Mouse (Mus musculus) testis, postnatal 14 days (tissue): ENCODE data around the gene Snupn.
"Not testable (repeated sequence)": the region's sequence is repeated elsewhere in the genome, so short reads cannot be mapped to it uniquely, and the experiment has no call there.

ENCODE experiments used
- DNase-seq: peaks from one replicate; pipeline ENCODE4 v3.0.0; 2021; ENCODE audit warnings: low spot score

The Snupn gene

DNA sequence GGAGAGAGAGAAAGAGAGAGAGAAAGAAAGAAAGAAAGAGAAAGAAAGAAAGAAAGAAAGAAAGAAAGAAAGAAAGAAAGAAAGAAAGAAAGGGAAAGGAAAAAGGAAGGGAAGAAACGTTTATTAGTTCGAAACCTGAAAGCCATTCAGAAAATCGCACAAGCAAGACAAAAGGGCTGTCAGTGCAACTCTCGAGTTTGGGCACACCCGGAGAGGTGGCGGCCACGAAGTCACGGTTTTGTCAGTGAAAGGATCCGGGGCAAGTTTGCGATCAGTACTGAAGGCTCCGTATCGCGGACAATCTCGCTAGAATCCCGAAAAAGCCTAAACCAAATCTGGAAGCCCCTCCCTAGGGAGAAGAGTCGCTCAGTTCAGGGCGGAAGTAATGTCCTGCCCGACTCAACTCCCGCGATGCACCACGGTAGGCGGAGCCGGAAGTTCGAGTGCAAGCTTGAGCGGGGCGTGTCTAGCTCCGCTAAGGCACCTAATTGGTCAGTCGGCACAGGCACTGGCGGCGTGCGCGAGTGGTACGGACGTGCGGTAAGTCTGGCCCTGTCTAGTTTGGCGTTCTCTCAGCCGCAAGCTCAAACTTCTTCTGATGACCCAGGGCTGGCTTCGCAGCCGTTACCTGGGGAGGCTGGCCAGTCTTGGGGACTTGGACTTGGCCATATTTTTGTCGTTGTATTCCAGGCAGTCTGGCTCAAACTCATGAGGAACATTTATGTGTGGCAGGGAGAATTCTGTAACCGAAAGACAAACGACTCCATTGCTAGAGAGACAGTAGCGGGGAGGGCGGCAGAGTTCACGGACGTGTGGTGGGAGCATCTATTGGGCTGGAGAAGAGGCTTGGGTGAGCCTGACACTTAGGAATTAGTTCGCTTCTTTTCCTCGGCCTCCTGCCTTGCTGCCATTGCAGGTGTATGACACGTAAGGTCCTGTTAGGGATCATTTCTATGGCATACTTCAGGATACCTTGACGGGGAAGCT, at the start of gene Snupn:
TSS of gene Snupn (plus strand) at position 465 of the 987 bp plus-strand sequence.
- peak; percentile 98 for DNase-seq

DNA sequence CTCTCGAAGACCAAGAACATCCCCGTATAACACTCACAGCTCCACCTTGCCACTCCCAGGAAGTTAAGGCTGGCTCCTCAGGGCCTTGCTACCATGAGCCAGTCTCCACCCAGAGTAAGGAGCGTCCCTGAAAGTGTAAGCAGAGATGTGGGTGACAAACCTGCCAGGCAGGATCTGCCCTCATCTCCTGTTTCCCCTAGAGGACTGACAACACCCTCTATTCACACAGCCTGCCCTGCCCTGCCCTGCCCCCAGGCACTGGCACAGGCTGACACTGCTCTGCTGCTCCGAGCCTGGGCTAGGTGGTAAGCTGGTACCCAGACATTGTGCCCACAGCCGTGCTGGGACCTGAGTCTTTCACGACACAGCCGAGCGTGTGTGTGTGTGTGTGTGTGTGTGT, 49.5 kb upstream of the Snupn start:
- no peak for DNase-seq

DNA sequence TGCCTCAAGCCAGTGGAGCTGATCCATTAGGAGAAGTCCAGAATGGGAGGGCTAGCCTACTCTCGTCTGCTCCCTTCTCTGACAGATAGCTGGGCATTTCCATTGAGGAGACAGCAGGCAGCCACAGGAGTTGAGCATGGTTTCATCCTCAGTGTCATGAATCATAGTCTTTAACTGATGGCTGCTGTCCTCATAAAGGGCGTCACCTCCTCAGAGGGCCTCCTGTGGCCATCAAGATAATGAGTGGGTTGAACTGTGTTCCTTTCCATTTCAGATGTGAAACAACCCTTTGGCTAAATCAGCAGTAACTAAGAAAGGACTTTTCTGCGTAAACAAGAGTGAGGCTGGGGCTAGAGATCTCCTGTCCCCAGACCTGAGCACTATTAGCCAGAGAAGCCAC, 47.0 kb upstream of the Snupn start:
- no peak for DNase-seq

DNA sequence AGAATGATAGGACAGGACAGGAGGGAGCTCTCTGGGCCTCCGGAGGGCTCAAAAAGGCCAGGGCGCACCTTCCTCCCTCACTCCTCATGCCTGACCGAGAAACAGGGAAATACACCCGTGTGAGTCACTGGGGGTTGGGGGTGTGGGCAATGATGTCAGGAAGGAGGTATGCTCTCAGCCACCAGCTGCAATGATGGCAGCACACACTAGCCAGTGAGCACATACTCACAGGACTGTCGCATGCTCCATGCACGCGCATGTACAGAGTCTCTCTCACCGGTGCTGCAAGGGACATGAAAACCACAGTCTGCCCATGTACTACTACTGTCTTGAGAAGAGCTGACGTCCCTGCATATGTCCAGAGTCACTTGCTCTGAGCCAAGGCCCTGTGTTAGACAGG, 43.1 kb upstream of the Snupn start:
- no peak for DNase-seq

DNA sequence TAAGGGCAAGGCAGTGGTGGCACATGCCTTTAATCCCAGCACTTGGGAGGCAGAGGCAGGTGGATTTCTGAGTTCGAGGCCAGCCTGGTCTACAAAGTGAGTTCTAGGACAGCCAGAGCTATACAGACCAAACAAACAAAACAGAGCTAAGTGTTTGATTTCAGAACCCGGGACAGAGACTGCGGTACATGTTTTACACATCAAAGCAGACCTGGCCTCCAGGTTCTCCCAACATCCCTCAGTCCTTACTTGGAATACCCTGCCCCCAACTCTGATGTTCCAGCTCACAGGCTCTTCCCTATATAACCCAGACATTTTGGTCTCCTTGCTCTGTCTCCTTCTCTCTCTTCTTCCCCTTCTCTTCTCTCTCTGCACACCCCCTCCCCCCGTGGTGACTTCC, 40.7 kb upstream of the Snupn start:
- DNase-seq, result not testable (repeated sequence)

DNA sequence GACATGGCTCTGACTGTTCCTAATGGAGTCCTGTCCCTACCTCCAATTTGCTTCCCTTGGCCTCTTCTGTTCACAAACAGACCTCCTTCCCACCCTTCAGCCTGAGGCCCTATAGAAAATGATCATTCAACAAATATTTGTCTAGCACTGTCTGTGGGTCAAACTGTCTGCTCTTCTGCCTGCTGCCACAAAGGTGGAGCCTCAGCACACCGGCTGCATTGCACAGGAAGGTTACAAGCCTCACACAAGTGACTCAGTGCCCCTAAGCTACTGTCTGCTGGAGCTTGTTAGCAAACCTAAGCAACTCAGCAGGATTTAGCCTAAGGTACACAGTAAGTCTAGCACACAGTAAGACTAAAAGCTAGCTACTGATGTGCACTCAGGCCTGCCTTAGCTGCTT, 39.7 kb upstream of the Snupn start:
- no peak for DNase-seq

DNA sequence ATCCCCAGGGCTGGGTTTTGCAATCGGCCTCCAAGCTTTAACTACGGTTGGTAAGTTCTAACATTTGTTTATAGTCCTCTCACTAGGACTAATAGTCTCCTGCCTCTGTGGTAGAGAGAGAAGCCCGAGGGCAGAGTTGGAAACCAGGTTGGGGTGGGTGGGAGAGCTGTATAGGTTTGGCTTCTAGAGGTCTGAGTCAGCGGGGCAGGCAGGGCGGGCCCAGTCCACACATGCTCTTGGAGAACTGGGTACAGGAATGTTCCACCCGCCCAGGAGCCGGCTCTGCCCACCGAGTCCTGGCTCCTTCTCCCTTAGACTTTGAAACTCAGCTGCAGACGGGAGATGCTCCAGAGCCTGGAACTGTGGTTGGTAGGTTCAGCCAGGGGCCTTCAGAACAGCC, 36.7 kb upstream of the Snupn start:
- no peak for DNase-seq

DNA sequence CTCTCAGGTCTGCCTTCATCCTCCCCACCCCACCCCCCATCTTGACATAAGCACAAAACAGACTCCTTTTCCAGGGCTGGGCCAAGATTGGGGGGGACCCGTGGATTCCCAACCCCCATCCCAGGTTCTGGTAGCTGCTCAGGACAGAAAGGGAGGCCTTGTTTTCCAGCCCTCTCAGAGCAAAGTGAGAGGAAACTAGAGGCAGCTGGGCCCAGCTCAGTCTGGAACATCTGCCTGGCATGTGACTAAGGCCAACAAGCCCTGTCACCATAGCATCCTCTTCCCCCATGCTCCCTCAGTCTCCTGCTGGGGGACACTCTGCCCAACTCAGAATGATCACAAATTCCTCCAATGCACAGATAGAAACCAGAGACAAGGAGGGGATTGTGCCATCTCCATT, 35.6 kb upstream of the Snupn start:
- DNase-seq, result no peak

DNA sequence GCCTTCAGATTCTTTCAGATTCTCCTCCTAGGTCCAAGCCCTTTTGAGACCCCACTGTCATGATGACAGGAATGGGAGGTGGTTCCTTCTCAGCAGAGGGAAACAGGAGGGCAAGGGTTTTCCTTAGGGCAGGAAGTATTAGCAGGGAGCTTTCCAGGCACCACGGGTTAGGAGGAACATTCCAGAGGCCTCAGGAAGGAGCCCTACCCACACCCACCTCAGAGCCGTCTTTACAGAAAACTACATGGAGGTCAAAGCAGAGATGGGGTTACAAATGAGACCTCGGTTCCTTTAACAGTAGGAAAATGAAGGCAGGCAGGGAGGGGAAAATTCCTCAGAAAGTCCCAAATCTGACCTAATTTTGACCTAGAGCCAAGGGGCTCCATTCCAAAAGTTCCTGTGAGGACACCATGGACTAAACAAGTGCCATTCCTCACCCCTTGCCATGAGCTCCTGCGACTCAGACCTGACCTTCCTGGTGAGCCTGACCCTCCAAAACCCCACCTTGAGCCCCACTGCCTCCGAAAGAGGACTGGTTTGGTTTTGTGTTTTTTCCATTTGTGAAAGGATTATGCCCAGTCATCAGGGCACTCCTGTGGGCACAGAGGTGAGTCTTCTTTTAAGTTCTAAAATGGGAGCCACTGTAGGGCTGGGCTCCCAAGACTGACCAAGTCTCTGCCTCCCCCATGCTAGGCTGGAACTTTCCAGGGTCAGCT, 34.8 kb upstream of the Snupn start:
- no peak for DNase-seq

DNA sequence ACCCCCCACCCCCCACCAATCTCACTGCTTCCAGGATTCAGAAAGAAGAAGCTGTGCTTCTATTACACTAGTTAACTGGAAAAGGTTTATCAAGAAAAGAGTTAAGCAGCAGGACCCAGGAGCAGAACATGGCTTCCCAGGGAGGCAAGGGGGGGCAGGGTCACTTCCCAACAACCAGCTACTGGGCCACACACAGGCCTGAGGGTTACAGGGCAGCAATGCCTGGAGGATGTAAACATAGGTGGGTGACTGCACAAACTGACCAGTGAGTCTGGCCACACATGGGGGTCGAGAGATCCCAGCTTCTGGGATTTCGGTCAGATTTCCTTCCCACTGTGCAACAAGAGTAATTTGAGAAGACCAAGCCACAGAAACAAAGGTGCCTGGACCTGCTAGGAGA, 33.5 kb upstream of the Snupn start:
- no peak for DNase-seq

DNA sequence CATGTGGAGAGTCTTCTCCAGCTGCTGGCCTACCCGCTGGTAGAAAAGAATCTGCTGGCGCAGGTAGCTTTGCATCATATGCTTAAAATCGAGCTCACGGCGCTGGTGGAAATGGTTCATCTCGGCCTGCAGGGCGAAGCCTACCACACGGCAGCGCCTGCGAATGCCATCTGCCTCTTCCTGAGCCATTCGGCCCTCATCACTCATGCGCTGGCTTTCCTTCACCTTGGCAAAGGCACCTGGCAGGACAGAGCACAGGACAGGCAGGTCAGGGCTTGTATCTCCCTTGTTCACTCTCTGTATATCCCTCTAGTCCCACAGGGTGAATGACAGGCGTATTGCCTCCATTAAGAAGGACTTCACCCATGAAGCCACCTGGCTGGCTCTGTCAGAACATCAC, 32.2 kb upstream of the Snupn start:
- no peak for DNase-seq

DNA sequence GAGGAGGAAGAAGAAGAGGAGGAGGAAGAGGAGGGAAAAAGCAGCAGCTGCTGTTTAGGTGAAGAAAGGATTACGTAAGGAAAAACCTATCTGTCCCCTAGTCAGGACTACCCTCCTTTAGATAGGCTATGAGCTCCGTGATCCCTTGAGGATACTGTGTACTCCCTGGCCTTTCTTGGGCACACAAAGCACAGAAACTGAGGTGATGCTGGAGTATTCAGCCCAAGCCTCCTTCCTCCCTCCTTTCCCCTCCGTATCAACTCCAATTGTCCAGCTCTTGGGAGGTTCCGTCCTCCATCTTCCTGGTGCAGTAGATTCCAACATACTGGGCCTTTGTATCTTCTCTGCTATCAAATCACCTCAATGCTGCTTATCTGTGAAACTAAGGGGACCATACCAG, 27.9 kb upstream of the Snupn start:
- no peak for DNase-seq

DNA sequence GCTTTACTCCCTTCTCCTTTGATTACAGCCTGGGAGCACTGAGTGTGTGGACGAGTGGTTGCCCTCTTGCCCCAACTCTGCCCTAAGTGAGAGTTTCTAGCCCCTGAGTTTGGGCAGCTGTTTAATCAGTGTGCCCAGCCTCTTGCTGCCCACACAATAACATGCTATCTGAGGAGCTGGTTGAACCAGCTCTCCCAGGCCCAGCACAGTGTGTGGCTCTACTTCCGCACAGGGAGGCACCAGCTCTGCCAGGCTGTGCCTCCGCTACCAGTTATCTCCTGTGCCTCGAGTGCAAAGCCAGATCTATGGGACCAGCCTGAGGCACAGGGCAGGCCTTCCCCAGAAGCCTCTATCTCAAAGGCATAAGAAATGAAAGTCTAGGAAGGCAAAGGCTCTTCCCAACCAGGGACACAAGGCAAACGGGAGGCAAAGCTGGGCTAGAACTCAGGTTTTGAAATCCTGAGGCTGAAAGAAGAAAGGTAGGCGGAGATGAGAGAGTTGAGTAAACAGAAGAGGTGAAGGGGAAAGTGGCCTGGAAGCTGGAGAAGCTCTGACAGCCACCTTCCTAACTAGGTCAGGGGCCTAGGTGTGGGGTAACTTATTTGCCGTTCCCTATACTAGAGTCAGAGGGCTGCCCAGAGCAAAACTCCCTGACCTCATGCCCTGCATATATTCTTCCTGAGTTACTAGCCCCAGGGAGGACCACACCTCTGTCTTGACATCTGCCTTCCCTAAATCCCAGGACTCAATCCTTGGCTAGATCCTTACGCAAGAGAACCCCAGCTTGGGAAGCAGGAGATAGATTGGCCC, 26.6 kb upstream of the Snupn start:
- no peak for DNase-seq

DNA sequence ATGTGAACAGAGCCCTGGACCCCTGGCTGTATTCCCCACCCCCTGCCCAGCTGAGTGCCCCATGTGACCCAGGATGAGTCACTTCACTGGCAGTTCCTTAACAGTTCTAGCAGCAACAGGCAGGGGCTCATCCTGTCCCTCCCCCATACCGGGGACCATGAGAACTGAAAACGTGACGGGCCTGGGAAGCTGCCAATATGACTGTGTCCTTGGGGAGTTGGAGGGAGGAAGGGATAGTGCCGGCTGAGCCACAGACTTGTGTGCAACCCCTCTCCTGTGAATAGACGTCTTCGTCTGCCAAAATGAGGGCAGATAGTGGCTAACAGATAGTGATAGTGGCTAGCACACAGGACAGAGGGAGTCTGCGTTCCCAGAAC, 26.0 kb upstream of the Snupn start:
- DNase-seq, result peak; percentile 88

DNA sequence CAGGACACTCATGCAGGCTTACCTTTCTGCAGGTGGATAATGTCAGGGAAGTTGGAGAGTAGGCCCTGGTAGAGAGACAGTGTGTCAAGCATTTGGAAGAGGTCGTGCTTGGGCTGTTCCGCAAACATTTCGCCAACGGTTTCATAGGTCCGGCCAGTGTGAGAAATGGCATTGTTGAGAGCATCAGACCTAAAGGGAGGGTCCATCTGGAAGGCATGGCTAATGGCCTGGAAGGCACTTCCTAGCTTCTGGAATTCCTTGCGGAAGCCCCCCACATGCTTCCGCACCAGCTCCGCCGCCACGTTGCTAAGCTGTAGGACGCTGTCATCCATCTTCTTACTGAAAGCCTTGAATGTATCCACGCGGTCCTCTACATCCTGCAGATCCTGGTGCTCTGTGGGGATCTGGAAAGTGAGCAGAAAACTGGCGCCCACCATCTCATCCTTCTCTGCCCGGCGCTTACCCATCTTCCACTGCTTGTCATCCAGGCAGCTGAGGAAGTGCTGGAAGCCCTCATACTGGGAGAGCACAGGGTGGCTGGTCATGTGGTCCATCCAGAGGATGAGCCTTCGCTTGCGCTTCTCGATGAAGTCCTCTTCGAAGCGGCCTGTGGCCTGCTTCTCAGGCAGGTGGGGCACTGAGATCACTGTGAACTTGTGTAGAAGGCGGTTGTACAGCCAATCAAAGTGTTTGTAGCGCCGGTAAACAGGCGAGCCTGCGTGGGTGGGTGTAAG, 25.2 kb upstream of the Snupn start:
- DNase-seq, result peak; percentile 61

DNA sequence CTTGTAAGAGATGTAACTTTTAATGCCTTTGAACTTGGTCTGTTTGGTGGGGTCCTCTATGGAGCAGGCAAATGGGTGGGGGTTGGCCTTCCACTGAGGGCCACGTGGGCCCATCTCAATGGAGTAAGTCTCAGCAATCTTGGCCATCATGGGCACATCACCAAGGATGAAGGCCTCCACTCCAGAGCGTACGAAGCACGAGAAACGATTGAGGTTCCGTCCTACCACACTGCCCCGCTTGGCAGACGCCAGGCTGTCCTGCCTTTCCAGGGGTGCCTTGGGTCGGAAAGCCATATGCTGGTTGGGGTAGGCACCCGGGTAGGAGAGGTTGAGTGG, 24.7 kb upstream of the Snupn start:
- DNase-seq, result no peak

DNA sequence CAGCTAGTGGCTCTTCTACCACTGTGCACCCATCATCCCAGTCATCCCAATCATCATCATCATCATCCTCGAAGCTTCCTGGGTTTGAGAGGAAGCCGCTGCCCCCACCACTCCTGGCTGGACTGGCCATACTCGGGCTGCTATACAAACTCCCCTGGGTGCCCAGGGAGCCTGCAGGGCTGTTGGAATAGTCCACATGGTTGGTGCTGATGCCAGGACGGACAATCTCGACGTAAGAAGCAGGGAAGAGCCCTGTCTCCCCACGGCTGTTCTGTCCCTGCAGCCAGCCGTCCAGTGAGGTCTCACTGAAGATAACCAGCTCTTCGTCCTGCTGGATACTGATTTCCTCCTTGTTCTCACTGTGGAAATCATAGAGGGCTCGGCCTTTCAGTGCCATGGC, 24.3 kb upstream of the Snupn start:
- no peak for DNase-seq

DNA sequence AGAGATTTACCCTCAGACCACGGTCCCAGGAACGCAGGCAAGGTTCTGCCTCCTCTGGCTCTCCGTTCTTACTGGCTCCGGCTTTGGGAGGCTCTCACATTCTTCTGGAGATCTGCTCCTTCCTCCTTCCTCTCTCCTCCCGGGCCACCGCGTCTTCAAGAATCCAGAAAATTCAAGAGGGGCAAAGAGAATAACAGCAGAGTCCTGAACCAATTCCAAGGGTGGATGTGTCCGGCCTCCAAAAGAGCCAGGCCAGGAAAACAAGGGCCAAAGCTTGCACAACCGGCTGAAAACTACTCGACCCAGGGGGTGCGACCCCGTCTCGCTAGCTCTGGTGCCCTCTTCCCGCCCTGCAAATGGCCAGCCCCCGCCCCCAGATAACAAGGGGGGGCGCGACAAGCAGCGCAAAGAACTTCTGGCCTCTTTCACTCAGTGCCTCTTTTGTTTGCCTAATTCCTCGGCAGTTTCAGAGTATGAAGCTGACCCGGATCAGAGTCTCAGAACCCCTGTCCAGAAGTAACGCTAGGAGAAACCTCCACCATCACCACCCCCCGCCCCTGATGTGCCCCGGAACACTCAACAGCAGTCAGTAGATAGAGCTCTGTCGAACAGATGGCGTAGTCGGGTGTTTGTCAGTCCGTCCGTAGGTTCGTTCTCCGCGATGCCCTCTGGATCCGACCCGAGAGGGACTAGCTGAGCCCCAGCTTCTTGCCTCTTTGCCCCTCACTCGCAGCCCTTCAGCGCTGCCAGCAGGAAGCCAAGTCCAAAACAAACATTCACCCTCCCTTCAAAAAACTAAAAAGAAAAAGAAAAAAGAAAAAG, 23.3 kb upstream of the Snupn start:
- DNase-seq, result peak; percentile 30

DNA sequence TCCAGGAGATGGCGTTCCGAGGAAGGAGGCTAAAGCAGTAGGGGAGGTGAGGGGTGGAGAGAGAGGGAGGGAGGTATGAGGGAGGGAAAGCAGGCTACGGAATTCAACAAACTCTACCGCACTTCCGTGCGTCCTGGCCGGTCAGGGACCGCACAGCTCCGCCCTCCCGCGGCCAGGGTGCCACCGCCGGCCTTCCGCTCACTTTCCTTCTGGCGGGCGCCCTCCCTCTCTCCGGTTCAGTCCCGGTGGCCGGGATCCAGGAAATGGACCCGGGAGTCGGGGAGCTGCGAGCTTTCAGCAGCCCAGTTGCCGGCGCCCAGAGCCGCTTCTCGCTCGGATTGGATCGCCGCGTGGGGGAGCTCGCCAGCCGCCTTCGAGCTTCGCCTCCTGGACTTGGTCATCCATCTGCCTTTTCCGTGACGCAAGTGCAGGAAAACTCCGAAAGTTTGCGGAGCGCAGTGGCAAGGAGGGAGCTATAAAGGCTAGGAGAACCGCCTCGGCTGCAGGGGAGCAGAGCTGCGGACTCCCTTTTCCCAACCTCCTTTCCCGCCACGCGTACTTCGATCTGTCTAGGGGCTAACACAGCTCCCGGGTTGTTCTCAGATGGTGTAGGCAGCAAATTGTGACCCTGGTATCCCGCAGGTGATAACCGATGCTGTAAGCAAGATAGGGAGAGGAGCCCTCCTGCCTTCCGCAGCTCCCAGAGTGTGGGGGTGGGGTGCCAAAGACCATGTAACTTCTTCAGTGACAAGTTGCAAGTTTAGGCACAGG, 22.5 kb upstream of the Snupn start, which contains the start of gene Snx33:
TSS of gene Snx33 (minus strand) at position 331 of the 771 bp plus-strand sequence.
- peak; percentile 86 for DNase-seq

DNA sequence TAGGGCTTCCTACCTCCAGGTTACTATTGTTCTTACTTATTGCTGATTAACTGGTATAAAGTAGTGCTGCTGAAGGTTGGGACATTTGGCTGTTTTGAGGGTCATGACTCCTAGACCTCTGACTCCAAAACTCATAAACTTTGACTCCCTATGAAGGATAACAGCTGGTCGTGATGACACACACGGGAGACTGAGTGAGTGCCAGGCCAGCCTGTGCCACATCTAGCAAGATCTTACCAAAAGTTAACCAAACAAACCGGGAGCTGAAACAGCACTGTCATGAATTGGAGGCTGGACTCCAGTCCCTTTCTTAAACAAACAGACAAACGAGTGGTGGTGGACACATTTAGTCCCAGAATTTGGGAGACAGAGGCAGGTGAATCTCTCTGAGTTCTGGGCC, 21.2 kb upstream of the Snupn start:
- no peak for DNase-seq
